Mouse (Mus musculus): ENCODE measurements around the gene Zscan21.
A peak's percentile ranks its signal among the peaks of the same experiment; 100 is the strongest.

Zscan21 gene

DNA sequence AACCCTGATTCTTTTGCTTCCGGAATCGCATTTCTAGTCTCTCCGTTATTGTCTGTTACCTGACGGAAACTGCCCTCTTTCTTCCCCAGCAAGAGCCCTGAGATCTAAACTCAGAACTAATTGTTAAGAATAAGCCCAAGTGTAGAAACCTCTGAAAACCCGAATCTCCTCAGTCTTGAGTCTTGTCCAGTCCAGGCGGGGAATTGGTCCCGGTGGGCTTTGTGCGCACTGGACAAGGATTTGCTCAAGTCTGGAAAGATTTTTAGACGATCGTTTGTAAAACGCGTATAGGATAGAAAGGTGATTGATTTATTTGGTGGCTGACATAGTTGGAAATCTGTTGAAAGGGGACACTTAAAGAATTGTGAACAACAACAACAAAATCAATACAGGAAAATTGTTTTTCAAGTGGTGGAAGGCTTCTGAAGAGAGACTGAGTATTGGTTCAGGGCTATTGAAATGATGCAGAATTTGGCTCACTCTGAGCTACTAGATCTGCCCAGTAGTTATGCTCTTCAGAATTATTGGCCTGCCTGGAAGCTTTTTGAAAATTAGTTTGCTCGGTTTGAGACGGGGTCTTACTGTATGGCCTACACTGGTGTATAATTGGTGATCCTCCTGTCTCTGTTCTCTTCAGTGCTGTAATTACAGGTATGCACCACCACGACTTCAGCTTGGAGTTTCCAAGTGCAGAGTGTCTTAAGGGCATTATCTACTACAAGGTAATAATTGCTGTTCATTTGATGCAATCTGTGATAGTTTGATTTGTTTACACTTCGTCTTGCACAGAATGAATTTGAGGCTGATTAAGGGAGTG lies 704 bp downstream of the Zscan21 start:
- no peak for DNase-seq (ENCODE audit: low spot score in 2 of 2)

DNA sequence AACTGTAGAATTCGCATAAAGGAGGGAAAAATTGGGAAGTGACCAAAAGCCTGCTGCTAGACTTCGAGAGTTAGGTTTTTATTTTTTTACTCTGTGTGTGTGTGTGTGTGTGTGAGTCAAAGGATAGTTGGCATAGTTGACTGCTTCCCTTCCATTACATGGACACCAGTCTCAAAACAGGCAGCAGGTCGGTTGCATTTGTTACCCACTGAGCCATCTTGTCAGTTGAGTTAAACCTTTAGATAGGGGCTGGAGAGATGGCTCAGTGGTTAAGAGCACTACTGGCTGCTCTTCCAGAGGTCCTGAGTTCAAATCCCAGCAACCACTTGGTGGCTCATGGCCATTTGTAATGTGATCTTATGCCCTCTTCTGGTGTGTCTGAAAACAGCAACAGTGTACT lies 1.3 kb downstream of the Zscan21 start:
- DNase-seq (ENCODE audit: low spot score in 2 of 2), result no peak

DNA sequence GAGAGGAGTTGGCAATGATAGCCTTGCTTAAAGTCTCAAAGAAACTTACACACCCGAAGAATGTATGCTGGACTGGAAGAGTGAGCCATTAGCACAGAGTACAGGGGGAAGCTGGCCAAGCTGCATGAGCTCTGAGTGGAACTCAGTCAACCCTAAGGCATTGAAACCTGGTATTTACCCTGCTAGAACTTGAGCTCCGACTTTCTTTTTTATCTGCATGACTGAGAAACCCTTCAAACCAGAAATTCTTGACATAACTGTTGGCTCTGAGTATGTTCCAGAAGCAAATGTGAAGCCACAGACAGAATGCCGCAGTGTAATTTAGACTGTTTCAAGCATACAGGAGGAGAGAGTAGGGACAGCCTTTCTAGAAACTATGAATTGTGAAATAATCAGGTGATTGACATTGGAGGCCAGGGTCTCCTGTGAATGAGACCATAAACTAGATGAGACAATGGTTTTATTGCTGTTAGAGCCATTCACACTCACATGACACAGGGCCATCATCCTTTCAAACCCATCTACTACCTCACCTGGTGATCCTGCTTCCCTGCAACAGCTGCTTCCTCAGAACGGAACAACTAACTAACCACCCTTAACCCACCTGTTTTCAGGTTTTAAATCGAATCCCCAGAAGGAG lies 15.8 kb downstream of the Zscan21 start:
- no peak for DNase-seq (ENCODE audit: low spot score in 2 of 2)

DNA sequence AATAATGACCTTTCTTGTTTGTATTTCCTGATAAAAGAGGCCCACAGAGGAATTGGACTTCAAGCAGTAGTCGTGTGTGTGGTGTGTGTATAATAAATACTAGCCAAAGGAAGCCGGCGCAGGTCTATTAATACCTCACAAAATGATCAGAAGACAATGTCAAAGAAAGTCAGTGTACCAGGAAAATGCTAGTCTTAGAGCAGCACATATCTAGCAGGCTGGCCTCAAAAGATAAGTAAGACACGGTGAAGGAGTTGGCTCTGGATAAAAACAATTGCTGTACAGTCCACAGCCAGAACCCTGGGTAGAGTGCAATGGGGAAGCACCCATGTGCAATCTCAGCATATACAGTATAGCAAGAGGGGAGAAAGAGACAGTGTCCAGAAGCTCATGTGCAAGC lies 20.6 kb downstream of the Zscan21 start:
- DNase-seq (ENCODE audit: low spot score in 2 of 2), result no peak

DNA sequence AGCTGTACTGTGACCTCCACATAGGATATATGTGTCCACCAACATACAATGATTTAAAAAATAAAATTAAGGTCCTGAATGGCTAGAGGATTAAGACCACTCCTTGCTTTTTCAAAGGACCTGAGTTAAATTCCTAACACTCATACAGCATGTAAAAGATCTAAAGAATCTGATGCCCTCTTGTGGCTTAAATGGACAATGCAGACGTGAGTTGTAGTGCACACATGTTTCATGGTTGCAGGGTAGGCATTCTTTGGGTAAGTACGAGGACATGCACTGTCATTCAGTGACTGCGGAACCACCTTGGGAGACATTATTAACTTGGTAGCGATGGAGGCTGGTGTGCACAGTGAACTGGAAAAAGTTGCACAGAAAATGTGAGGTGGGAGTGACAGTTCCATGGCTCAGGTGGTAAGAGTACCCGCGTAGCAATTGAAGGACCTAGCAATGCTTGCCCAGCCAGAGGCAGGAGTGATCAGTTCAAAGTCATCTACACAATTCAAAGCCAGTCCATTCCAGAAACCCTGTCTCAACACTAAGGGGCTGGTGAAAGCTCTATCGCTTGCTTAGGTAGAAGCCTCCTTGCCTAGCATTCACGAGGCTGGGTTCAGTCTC lies 21.3 kb downstream of the Zscan21 start:
- DNase-seq (ENCODE audit: low spot score in 2 of 2), result no peak

DNA sequence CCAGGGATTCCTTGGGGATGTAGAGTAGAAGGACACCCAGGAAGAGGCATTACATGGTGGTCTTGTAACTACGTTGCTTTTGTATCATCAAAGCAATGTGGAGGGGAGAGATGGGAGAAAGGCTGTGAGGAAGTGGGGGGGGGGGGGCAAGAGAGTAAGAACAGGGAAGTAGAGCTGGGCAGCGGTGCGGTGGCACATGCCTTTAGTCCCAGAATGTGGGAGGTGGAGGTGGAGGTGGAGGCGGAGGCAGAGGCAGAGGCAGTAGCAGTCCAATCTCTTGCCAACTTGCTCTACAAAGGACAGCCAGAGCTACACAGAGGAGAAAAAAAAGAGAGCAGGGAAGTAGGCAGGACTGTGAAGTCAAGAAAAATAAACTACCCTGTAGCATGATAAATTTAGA lies 21.9 kb downstream of the Zscan21 start:
- no peak for DNase-seq (ENCODE audit: low spot score in 2 of 2)

DNA sequence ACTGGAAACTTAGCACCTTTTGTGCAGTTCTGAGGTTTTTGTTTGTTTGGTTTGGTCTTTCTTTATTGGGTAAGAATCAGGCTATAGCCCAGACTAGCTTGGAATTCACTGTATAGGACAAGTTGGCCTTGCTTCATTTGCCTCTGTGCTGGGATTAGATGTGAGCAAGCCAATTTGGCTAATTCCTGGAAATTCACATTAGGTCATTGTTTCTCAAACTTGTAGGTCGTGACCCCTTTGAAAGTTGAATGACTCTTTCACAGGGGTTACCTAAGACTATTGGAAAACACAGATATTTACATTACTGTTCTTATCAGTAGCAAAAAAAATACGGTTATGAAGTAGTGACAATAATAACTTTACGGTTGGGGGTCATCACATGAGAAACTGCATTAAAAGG lies 37.7 kb downstream of the Zscan21 start:
- no peak for DNase-seq (ENCODE audit: low spot score in 2 of 2)

DNA sequence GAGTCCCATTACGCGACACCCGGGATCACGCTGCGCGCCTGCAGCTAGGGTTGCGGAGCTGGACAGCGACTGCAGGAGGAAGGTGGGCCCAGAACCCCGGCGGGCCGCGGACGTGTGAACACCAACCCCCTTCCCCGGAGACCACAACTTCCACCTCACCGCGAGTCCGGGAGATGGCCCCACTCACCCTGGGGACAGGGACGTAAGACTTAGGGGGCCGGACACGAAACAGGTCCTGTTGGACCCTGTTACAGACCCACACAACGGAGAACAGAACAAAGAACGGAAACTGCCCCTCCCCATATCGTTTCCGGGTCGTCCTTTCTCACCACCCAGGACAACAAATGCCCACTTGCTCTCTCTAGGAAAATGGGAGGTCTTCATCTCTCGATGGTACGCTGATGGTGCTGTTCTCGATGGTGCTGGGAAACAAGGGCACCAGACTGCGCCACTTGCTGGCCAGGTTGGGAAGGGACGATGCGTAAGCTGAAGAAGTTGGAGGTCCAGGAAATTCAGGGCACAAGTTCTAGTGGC lies 38.8 kb downstream of the Zscan21 start, which contains the start of gene Zfp113:
Zfp113 (minus strand) TSS at position 302 of the 534 bp plus-strand sequence.
- peak; percentile 88 to 95 for DNase-seq (ENCODE audit: low spot score in 2 of 2)

DNA sequence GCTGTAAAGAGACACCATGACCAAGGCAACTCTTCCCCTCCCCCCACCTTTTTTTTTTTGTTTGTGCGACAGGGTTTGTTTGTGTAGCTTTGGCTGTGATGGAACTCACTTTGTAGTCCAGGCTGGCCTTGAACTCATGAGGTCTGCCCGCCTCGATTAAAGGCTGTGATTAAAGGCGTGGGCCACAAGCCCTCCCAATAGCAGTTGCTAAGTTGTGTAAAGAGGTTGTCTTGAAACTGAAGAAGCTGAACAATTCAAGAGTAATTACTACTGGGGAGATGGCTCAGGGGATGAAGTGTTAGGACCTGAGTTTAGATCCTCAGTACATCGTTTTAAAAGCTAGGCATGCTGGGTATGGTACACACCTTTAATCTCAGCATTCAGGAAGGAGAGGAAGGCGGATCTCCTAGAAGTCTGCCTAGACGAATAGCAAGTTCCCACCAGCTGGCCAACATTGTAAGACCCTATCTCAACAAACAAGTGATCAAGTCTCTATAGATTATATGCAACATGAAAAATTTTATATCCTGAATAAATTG lies 43.6 kb downstream of the Zscan21 start:
- DNase-seq (ENCODE audit: low spot score in 2 of 2), result no peak

DNA sequence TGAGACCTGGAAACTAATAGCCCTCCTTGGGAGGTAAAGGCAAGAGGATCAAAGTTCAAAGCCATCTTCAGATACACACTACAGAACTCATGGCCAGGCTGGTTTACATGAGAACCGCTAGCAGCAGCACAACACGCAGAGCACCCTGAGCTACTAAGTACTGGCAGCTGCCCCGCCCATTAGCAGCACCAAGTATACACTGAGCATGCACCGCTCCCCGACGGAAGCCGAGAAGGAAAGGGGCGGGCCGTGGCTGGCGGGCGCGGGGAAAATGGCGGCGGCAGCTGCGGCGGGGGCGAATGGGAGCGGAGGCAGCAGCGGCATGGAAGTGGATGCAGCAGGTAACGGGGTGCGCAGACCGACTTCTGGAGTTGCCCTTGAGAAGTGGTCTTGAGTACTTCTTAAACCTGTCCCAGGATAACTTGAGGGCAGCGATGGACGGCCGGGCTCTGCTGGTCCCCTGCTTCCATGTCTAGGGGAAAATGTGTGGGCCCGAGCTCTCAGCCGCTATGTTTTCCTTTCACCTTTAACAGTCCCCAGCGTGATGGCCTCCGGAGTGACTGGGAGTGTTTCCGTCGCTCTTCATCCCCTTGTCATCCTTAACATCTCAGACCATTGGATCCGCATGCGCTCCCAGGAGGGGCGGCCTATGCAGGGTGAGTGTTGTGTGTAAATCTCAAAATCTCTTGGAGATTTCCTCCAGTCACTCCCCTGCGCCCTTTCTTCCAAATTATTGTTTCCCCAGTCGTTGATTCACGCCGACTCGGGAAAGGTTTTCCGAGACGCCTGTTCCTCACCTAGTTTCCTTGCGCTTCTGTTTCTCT lies 44.4 kb downstream of the Zscan21 start, which contains the start of gene Cops6:
Cops6 (plus strand) TSS at position 230 of the 824 bp plus-strand sequence.
- peak; percentile 83 to 94 for DNase-seq (ENCODE audit: low spot score in 2 of 2)

DNA sequence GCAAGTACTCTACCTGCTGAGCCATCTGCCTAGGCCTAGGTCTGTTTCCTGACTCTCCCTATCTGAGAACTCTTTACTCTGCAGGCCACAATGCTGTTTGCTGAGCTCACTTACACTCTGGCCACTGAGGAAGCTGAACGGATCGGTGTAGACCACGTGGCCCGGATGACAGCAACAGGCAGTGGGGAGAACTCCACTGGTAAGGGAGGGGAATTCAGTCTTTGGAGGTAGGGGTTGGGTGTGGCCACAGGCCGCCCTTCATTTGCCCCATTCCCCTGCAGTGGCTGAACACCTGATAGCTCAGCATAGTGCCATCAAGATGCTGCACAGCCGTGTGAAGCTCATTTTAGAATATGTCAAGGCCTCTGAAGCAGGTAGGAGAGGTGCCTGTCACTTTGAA lies 46.3 kb downstream of the Zscan21 start:
- no peak for DNase-seq (ENCODE audit: low spot score in 2 of 2)

DNA sequence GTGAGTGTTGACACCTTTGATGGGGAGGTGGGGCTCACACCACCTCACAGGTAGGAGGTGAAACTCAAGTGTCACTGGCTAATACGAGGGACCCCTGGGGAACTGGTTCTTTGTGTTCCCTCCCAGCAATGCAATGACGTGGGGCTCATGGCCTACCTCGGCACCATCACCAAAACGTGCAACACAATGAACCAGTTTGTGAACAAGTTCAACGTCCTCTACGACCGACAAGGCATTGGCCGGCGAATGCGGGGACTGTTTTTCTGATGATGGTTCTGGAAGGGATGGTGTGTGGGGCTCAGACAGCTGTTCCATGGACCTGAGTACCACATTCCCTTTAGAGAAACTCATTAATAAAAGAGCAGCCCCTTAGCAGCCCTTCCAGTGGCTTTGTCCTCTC lies 46.9 kb downstream of the Zscan21 start:
- DNase-seq (ENCODE audit: low spot score in 2 of 2), result no peak

DNA sequence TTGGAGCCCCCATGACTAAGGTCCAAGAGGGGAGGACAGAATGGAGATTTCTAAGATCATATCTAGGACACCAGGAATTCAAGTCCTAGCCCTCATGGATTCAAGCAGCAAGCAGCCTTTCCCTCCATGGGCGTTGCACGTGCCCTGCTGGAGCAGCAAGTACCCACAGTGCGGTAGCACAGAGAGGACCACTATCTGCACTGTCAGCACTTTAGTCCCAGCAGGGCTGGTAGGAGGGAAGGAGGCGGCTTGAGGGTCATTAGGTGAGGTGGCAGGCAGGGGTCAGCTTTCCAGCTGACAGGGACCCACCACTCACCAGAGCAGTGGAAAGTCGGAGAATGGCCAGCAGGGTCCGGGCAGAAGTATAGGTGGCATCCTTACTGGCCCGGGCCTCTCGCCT lies 48.9 kb downstream of the Zscan21 start:
- no peak for DNase-seq (ENCODE audit: low spot score in 2 of 2)

DNA sequence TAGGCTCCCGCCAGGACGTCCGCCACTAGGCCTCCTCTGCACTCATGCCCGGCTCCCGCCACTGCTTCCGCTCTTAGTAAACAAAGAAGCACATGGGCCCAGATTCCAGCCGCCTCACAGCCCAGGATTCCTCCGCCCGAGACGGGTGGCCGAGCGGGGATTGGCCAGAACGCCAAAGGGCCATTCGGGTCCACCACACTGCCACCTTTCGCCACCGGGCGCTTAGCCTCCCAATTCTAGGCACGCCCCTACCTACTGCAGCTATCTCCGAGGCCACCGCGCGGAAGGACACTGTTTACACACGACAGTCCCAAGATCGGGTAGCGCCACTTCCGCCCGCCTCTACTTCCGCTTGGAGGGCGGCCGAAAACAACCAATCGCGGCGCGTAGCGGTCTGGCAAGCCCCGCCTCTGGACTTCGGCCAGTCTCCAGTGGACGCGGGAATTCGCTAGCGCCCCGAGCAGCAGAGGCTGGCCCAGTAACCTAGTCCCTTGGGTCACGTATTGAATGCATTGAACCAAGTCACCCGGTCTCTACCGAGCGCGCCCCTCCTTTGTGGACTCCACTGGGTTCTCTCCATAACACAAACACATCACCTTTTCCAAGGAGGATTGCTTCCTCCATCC lies 54.3 kb downstream of the Zscan21 start:
- peak; percentile 84 to 95 for DNase-seq (ENCODE audit: low spot score in 2 of 2)

DNA sequence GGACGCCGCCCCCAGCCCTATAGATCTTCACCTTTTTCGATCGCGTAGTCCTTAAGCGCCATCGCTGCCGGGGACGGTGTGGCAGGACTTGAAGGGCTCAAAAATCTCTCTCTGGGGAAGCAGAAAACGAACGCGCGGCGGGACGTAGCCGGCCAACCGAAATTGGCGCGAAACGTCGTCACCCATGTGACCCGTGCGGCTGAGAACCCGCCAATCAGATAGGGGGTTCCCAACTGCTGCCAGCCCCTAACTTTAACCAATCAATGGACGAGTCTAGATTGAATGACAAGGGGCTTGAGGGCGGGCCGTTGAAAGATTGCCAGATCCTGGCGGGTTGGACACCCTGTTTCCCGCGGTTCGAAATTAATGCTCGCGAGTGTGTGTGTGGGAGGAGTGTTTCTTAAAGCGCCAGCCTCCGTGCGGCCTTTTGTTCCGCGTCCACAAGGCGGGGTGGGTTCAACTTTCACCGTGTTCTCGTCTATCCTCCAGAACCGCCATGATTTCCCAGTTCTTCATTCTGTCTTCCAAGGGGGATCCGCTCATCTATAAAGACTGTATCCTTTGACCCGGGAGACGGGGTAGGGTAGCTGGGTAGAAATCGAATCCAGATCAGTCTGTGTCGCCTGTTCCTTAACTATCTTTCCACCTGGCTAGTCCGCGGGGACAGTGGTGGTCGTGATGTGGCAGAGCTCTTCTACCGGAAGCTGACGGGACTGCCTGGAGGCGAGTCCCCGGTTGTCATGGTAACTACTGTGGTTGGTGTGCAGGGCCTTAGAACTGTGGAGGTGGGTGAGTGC lies 55.2 kb downstream of the Zscan21 start, which contains the start of the genes Ap4m1 and Mcm7:
Ap4m1 (plus strand) TSS at position 308 of the 797 bp plus-strand sequence.
Mcm7 (minus strand) TSS at position 728 of the 797 bp plus-strand sequence.
- DNase-seq (ENCODE audit: low spot score in 2 of 2), result peak; percentile 94 to 99

DNA sequence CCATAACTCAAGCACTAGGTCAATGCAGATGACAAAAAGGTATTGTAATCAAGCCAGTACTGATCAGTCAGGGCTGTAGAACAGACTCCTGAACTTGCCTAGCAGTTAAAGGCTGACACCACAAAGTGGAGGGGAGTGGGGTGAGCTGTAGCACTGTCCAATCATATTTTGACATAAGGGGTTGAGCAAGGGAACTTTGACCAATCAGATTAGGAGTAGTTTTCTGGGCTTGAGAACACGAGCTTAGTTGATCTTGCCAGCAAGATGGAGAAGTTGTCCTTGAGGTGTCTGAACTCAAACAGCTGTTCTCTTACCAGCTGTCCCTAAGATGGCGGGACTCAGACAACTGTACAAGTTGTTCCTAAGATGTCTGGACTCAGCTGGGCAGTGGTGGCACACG lies 56.5 kb downstream of the Zscan21 start:
- DNase-seq (ENCODE audit: low spot score in 2 of 2), result no peak

All from left cerebral cortex, adult 9 months (tissue).